16 mouse cellular contexts compared by ENCODE assay signal in the genomic region with DNA sequence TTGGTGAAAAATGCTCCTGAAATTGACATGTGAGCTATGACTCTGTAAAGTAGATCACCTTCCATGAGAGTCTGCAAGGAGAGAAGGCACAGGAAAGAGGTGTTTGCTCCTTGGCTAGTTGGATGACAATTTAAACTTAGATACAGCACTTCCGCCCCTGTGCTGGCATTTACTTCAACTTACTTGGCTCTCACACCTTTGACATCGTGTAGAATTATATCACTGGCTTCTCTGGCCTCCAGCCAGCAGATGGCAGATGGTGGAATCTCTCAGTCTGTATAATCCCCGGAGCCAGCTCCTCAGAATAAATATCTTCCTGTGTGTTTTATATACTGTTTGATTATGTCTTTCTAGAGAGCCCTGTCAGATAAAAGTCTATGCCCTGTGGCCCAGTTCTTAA.
DNase-seq lines count a peak whose midpoint lies in the region; ATAC-seq lines count a peak whose summit lies in the region.
"Had no signal": no experiment of that assay in that cellular context is flagged by ENCODE, and none has a peak within 500 bp of the region (broad histone marks: within the 10 kb centered on the region; RNA-seq: fewer than 3 reads in every experiment).

No protein-coding gene starts in this region.

- ATAC-seq in forebrain, embryonic 13.5 days = peak; percentile 53; the same call in 1 of the 2 replicates
- ATAC-seq in forebrain, embryonic 11.5 days (replicated peaks; ENCODE audit: low FRiP score) = no peak
- ATAC-seq: activated CD4-positive, CD25-positive, alpha-beta regulatory T cell, adult 4 months had no signal

- H3K36me3 ChIP-seq in forebrain, embryonic 13.5 days (ENCODE audit: poor library complexity, severe bottlenecking) = no peaks in the 10 kb centered on the region
- H3K36me3 ChIP-seq in forebrain, embryonic 11.5 days (ENCODE audit: control insufficient read depth, insufficient read depth, low read length) = no peaks in the 10 kb centered on the region
- H3K36me3 ChIP-seq: embryonic facial prominence, embryonic 12.5 days; G1E; heart, embryonic 15.5 days; limb, embryonic 13.5 days had no signal

- no peak overlapping the region for H3K4me3 ChIP-seq in forebrain, embryonic 13.5 days
- no peak overlapping the region for H3K4me3 ChIP-seq in forebrain, embryonic 11.5 days (ENCODE audit: low read depth, low read length)
- H3K4me3 ChIP-seq: embryonic facial prominence, embryonic 12.5 days; heart, embryonic 15.5 days; limb, embryonic 13.5 days had no signal

- H3K9ac ChIP-seq in forebrain, embryonic 13.5 days = no peak overlapping the region
- H3K9ac ChIP-seq in forebrain, embryonic 11.5 days (ENCODE audit: low read length) = no peak overlapping the region
- H3K9ac ChIP-seq: embryonic facial prominence, embryonic 12.5 days; heart, embryonic 15.5 days; limb, embryonic 13.5 days had no signal

- H3K27me3 ChIP-seq in forebrain, embryonic 13.5 days = no peaks in the 10 kb centered on the region
- H3K27me3 ChIP-seq in forebrain, embryonic 11.5 days (ENCODE audit: control insufficient read depth, insufficient read depth, low read length) = no peaks in the 10 kb centered on the region
- H3K27me3 ChIP-seq: embryonic facial prominence, embryonic 12.5 days; heart, embryonic 15.5 days; limb, embryonic 13.5 days had no signal

- peaks cover 6% of the 10 kb centered on the region; the same call in 1 of the 2 replicates for H3K4me1 ChIP-seq in forebrain, embryonic 13.5 days
- H3K4me1 ChIP-seq in forebrain, embryonic 11.5 days (replicated peaks; ENCODE audit: control insufficient read depth, insufficient read depth, low read length) = no peaks in the 10 kb centered on the region
- H3K4me1 ChIP-seq: heart, embryonic 15.5 days; limb, embryonic 13.5 days had no signal

- no peak for DNase-seq in forebrain, embryonic 11.5 days (ENCODE audit: low spot score)
- DNase-seq in cerebellum, adult 18-20 months = peak; percentile 51 to 68
- DNase-seq in frontal cortex, postnatal 14 days (ENCODE audit: low spot score in 2 of 2) = peak; percentile 48 to 53
- peak; percentile 43 to 55 for DNase-seq in right cerebral cortex, adult 2 months (ENCODE audit: low spot score in 2 of 2)
- DNase-seq in lung, adult 18-20 months = no peak
- no peak for DNase-seq in heart, postnatal 4 days
- DNase-seq in kidney, postnatal 36 days = no peak
- DNase-seq: gastrocnemius, postnatal 10 days; kidney, postnatal 4 days; lung, postnatal 4 days had no signal

- no peaks in the 10 kb centered on the region for H3K9me3 ChIP-seq in forebrain, embryonic 13.5 days (replicated peaks)
- no peaks in the 10 kb centered on the region for H3K9me3 ChIP-seq in forebrain, embryonic 11.5 days (ENCODE audit: control insufficient read depth, low read length)
- H3K9me3 ChIP-seq: embryonic facial prominence, embryonic 12.5 days; G1E; heart, embryonic 15.5 days; limb, embryonic 13.5 days had no signal

- WGBS in forebrain, embryonic 13.5 days = 66% methylated on average over 3 of the region's 3 CpGs
- WGBS in forebrain, embryonic 11.5 days = 76% methylated on average over 3 of the region's 3 CpGs

- no peak overlapping the region for H3K27ac ChIP-seq in forebrain, embryonic 13.5 days
- H3K27ac ChIP-seq in forebrain, embryonic 11.5 days (ENCODE audit: low read depth, low read length) = no peak overlapping the region
- H3K27ac ChIP-seq: embryonic facial prominence, embryonic 12.5 days; heart, embryonic 15.5 days; limb, embryonic 13.5 days had no signal

- no peak overlapping the region for H3K4me2 ChIP-seq in forebrain, embryonic 13.5 days
- H3K4me2 ChIP-seq in forebrain, embryonic 11.5 days (ENCODE audit: low read depth, low read length, severe bottlenecking) = no peak overlapping the region
- H3K4me2 ChIP-seq: embryonic facial prominence, embryonic 12.5 days; heart, embryonic 15.5 days; limb, embryonic 13.5 days had no signal

Comparison
In these comparisons a context has a peak if more than half of its experiments do, and no peak if none do; other contexts are left out.
1. DNase-seq: peak in cerebellum, adult 18-20 months (2 of 2), frontal cortex, postnatal 14 days (2 of 2) and right cerebral cortex, adult 2 months (2 of 2); none in forebrain, embryonic 11.5 days (single experiment), lung, adult 18-20 months (0 of 2), heart, postnatal 4 days (single experiment) and kidney, postnatal 36 days (0 of 2).